Mouse (Mus musculus) heart, adult 2 months (tissue): ENCODE measurements around the gene Ptprn2. TPM values are rescaled to one million over a fixed set of nuclear protein-coding genes. Genes with fewer than 3 reads are reported as not detected.

Experiments
- DNase-seq, 2 experiments: peaks; one replicate each; pipeline ENCODE4 v3.0.0; 2021
- H3K27ac ChIP-seq: fragments of 200-600 bp; 2 replicates; pipeline ENCODE4 v1.8.1; 2022
- H3K27me3 ChIP-seq: fragments of 200-500 bp; 2 replicates; pipeline ENCODE4 v1.6.1; 2012; ENCODE audit warnings: mild to moderate bottlenecking, low read length, inconsistent platforms, mixed read lengths; ENCODE audit not compliant: control insufficient read depth, insufficient read depth
- H3K36me3 ChIP-seq: fragments of 200-500 bp; 2 replicates; pipeline ENCODE4 v1.6.1; 2012; ENCODE audit warnings: low read length, inconsistent platforms; ENCODE audit not compliant: control insufficient read depth, insufficient read depth
- H3K4me1 ChIP-seq: fragments of 200-500 bp; 2 replicates; pipeline ENCODE4 v1.6.1; 2011; ENCODE audit warnings: low read length; ENCODE audit not compliant: control insufficient read depth, insufficient read depth
- H3K4me3 ChIP-seq: fragments of 200-600 bp; 2 replicates; pipeline ENCODE4 v1.8.1; 2022
- H3K79me2 ChIP-seq: fragments of 200-500 bp; replicated peaks from 2 replicates; pipeline ENCODE4 v1.6.1; 2012; ENCODE audit warnings: mild to moderate bottlenecking, inconsistent platforms, low read length, moderate library complexity, mixed read lengths; ENCODE audit not compliant: control insufficient read depth, insufficient read depth
- H3K9ac ChIP-seq: fragments of 200-500 bp; 2 replicates; pipeline ENCODE4 v1.6.1; 2012; ENCODE audit warnings: low read depth, mild to moderate bottlenecking, control low read depth, inconsistent platforms, low read length, mixed read lengths
- CTCF ChIP-seq: fragments of 200-600 bp; IDR thresholded peaks from 2 replicates; pipeline ENCODE4 v1.8.1; 2022; ENCODE audit warnings: antibody characterized with exemption, mild to moderate bottlenecking, moderate library complexity
- EP300 ChIP-seq: fragments of 200-500 bp; IDR thresholded peaks from 2 replicates; pipeline ENCODE4 v1.6.1; 2011; ENCODE audit warnings: low read depth, low read length, control low read depth; ENCODE audit not compliant: insufficient read depth
- POLR2A ChIP-seq: fragments of 200-500 bp; IDR thresholded peaks from 2 replicates; pipeline ENCODE4 v1.6.1; 2011; ENCODE audit warnings: mild to moderate bottlenecking, low read depth, low read length, control low read depth; ENCODE audit not compliant: insufficient read depth
- WGBS: fragments of 180-500 bp; shearing (Covaris S2); methylation state at CpG from one replicate; pipeline ENCODE4 v1.1.7; 2018; 5-methylcytosine and 5-hydroxymethylcytosine counted together
- intact Hi-C: fragments of 180-260 bp; cut with DNase I; formaldehyde crosslinking; loops from one replicate; pipeline ENCODE4 v1.15.1; 2025
- polyA plus RNA-seq: library from polyadenylated mRNA; depleted of rRNA; stranded (reverse); fragments of >200 nt; gene quantifications from 2 replicates; pipeline ENCODE4 v1.2.3, GENCODE M21; 2012
- total RNA-seq, 2 experiments: library from RNA; stranded (reverse); gene quantifications; 2 replicates each; pipeline ENCODE4 v1.2.3; 2021

Gene Ptprn2
- total and polyA plus RNA-seq, 3 experiments = 0.21 to 0.23 TPM; not detected in 1

- no peaks in the 10 kb centered on the region for H3K4me1 ChIP-seq
- intact Hi-C loops = no loop called here
Measured at GRCm38 (mm10) chr12:117251663-117252425, 766.3 kb downstream of the Ptprn2 start.

GRCm38 (mm10) chr12:117252426-117252779 is 766.9 kb downstream of the Ptprn2 start:
- no peak for DNase-seq
- Histone ChIP-seq H3K9ac (no peak overlapping the region), H3K27ac (no peak overlapping the region), H3K36me3 (no peaks in the 10 kb centered on the region), H3K4me1 (no peaks in the 10 kb centered on the region), H3K27me3 (no peaks in the 10 kb centered on the region; the same call in 1 of the 2 replicates), H3K79me2 (no peaks in the 10 kb centered on the region), H3K4me3 (no peak overlapping the region)
- intact Hi-C loops = no loop called here
- WGBS = 41% methylated on average over 3 of the region's 3 CpGs
- TF ChIP-seq CTCF (no peak), POLR2A (no peak), EP300 (no peak)

More at GRCm38 (mm10) chr12:117251663-117252425, 766.3 kb downstream of the Ptprn2 start:
- Histone ChIP-seq H3K9ac (no peak overlapping the region), H3K36me3 (no peaks in the 10 kb centered on the region), H3K27ac (no peak overlapping the region), H3K79me2 (no peaks in the 10 kb centered on the region), H3K4me3 (no peak overlapping the region), H3K27me3 (no peaks in the 10 kb centered on the region; the same call in 1 of the 2 replicates)
- no peak for DNase-seq
- WGBS = 26% methylated on average over 11 of the region's 11 CpGs
- TF ChIP-seq POLR2A (no peak), CTCF (no peak), EP300 (no peak)

- no peak overlapping the region for H3K27ac ChIP-seq
- H3K4me1 ChIP-seq = no peaks in the 10 kb centered on the region
- no peak overlapping the region for H3K9ac ChIP-seq
- no peaks in the 10 kb centered on the region for H3K79me2 ChIP-seq
- no peak for DNase-seq
- H3K4me3 ChIP-seq = no peak overlapping the region
- no peak for TF ChIP-seq EP300
- no peak for TF ChIP-seq CTCF
- 62% methylated on average over 9 of the region's 9 CpGs for WGBS
- intact Hi-C loops = no loop called here
- H3K36me3 ChIP-seq = no peaks in the 10 kb centered on the region
- no peaks in the 10 kb centered on the region; the same call in 1 of the 2 replicates for H3K27me3 ChIP-seq
Measured at GRCm38 (mm10) chr12:117254356-117254755, 768.8 kb downstream of the Ptprn2 start.

GRCm38 (mm10) chr12:117255325-117255724 is 769.8 kb downstream of the Ptprn2 start:
- intact Hi-C loops = no loop called here
- DNase-seq = no peak
- no peak overlapping the region for H3K27ac ChIP-seq
- H3K4me1 ChIP-seq = no peaks in the 10 kb centered on the region
- no peaks in the 10 kb centered on the region for H3K79me2 ChIP-seq
- H3K4me3 ChIP-seq = no peak overlapping the region
- no peaks in the 10 kb centered on the region; the same call in 1 of the 2 replicates for H3K27me3 ChIP-seq
- no peaks in the 10 kb centered on the region for H3K36me3 ChIP-seq
- WGBS = 48% methylated on average over 6 of the region's 6 CpGs
- TF ChIP-seq EP300 (no peak), POLR2A (no peak), CTCF (no peak)
- no peak overlapping the region for H3K9ac ChIP-seq

DNA sequence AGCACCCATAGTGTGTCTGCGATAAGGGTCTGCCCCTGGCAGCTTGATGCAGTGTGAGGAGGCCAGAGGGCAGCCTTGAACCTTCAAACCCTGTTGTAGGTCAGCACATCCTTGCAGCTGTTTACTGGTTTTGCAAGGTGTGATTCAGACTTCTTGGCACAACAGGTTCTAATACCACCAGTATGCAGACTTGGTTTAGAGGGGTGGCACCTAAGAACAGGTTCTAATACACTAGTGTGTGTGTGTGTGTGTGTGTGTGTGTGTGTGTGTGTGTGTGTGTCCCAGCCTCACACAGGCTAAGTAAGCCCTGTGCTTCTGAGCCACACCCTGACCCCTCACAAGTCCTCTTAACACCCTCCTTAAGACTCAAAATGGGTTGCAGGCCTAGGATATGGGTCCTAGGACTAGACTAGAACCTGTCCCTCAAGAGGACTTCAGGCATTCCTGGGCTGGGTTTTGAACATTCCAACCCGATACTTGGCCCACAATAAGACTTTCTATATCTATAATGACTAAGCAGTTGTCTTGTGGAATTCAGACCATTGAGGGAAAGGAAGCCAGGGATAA is 770.3 kb downstream of the Ptprn2 start:
- H3K4me1 ChIP-seq = no peaks in the 10 kb centered on the region
- no peaks in the 10 kb centered on the region for H3K36me3 ChIP-seq
- H3K27ac ChIP-seq = no peak overlapping the region
- no peaks in the 10 kb centered on the region for H3K27me3 ChIP-seq
- TF ChIP-seq EP300 (no peak), POLR2A (no peak), CTCF (no peak)
- intact Hi-C loops = no loop called here
- 75% methylated on average over 2 of the region's 2 CpGs for WGBS
- DNase-seq = no peak
- H3K79me2 ChIP-seq = no peaks in the 10 kb centered on the region
- H3K9ac ChIP-seq = no peak overlapping the region
- H3K4me3 ChIP-seq = no peak overlapping the region

GRCm38 (mm10) chr12:117256849-117257204 is 771.3 kb downstream of the Ptprn2 start:
- Histone ChIP-seq H3K27me3 (no peaks in the 10 kb centered on the region), H3K9ac (no peak overlapping the region), H3K79me2 (no peaks in the 10 kb centered on the region), H3K27ac (no peak overlapping the region), H3K36me3 (no peaks in the 10 kb centered on the region), H3K4me1 (no peaks in the 10 kb centered on the region), H3K4me3 (no peak overlapping the region)
- no peak for TF ChIP-seq EP300
- no peak for TF ChIP-seq CTCF
- intact Hi-C loops = no loop called here
- 83% methylated on average over 5 of the region's 5 CpGs for WGBS
- no peak for DNase-seq
